Mouse (Mus musculus): Measurements from ENCODE around the gene Efhc1. TPM values are rescaled to one million over a fixed set of nuclear protein-coding genes. Genes with fewer than 3 reads are reported as not detected.
A peak's percentile ranks its signal among the peaks of the same experiment; 100 is the strongest.

The Efhc1 gene
- polyA plus RNA-seq, 1 experiment from 2014 or later: 2.3 TPM

GRCm38 (mm10) chr1:21006775-21007174 is 55.3 kb downstream of the Efhc1 start:
- Histone ChIP-seq H3K9me3 (ENCODE audit: control insufficient read depth, low read length) (no peaks in the 10 kb centered on the region), H3K27me3 (replicated peaks; ENCODE audit: control insufficient read depth, insufficient read depth, low read length) (no peaks in the 10 kb centered on the region), H3K4me1 (replicated peaks; ENCODE audit: control insufficient read depth, insufficient read depth, low read length) (no peaks in the 10 kb centered on the region), H3K36me3 (ENCODE audit: control insufficient read depth, insufficient read depth, low read length) (peaks cover 59% of the 10 kb centered on the region), H3K9ac (ENCODE audit: low read length) (no peak overlapping the region), H3K27ac (ENCODE audit: low read depth) (no peak overlapping the region), H3K4me2 (ENCODE audit: low read length) (no peak overlapping the region), H3K4me3 (ENCODE audit: low read depth, low read length) (no peak overlapping the region)
- DNase-seq (ENCODE audit: low spot score) (no peak), ATAC-seq (replicated peaks; ENCODE audit: low FRiP score, low TSS enrichment, low read depth) (no peak)
- WGBS: 78% methylated on average over 5 of the region's 5 CpGs

- peaks cover 59% of the 10 kb centered on the region for H3K36me3 ChIP-seq (ENCODE audit: control insufficient read depth, insufficient read depth, low read length)
- H3K9me3 ChIP-seq (ENCODE audit: control insufficient read depth, low read length): no peaks in the 10 kb centered on the region
Observed at GRCm38 (mm10) chr1:21007941-21008701, 56.7 kb downstream of the Efhc1 start.

GRCm38 (mm10) chr1:21008891-21009290 is 57.5 kb downstream of the Efhc1 start:
- Histone ChIP-seq H3K9ac (ENCODE audit: low read length) (no peak overlapping the region), H3K4me1 (replicated peaks; ENCODE audit: control insufficient read depth, insufficient read depth, low read length) (no peaks in the 10 kb centered on the region), H3K4me2 (ENCODE audit: low read length) (no peak overlapping the region), H3K27ac (ENCODE audit: low read depth) (no peak overlapping the region), H3K27me3 (replicated peaks; ENCODE audit: control insufficient read depth, insufficient read depth, low read length) (no peaks in the 10 kb centered on the region), H3K36me3 (ENCODE audit: control insufficient read depth, insufficient read depth, low read length) (peaks cover 54% of the 10 kb centered on the region), H3K4me3 (ENCODE audit: low read depth, low read length) (no peak overlapping the region), H3K9me3 (ENCODE audit: control insufficient read depth, low read length) (no peaks in the 10 kb centered on the region)
- no peak for DNase-seq (ENCODE audit: low spot score)
- WGBS: 74% methylated on average over 4 of the region's 4 CpGs
- ATAC-seq (replicated peaks; ENCODE audit: low FRiP score, low TSS enrichment, low read depth): no peak

More at GRCm38 (mm10) chr1:21007941-21008701, 56.7 kb downstream of the Efhc1 start:
- 64% methylated on average over 7 of the region's 7 CpGs for WGBS
- no peak for DNase-seq (ENCODE audit: low spot score)
- Histone ChIP-seq H3K4me2 (ENCODE audit: low read length) (no peak overlapping the region), H3K4me1 (replicated peaks; ENCODE audit: control insufficient read depth, insufficient read depth, low read length) (no peaks in the 10 kb centered on the region), H3K27ac (ENCODE audit: low read depth) (no peak overlapping the region), H3K4me3 (ENCODE audit: low read depth, low read length) (no peak overlapping the region), H3K27me3 (replicated peaks; ENCODE audit: control insufficient read depth, insufficient read depth, low read length) (no peaks in the 10 kb centered on the region), H3K9ac (ENCODE audit: low read length) (no peak overlapping the region)
- no peak for ATAC-seq (replicated peaks; ENCODE audit: low FRiP score, low TSS enrichment, low read depth)

DNA sequence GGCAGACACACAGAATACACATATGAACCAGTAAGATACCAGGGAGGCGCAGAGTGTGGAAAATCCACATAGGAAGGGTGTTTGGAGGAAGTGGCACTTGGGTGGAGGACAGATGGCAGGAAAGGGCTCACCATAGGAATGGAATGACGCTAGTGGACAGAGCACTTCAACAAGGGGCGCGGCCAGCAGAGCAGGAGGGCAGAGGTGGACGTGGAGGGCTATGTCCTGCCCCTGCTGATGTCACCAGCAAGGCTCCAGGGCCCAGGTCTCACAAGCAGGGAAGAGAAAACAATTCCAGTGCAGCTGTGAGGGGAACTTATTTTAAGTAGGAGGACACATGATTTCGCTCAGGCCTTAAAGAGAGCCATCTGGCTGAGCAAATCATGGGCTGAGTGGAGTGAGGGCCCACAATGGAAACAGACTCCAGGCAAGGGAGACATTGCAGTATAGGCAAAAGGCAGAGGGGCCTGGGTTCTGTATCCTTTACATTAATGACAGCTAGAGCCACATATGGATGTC is 58.9 kb downstream of the Efhc1 start:
- DNase-seq (ENCODE audit: low spot score): no peak

DNA sequence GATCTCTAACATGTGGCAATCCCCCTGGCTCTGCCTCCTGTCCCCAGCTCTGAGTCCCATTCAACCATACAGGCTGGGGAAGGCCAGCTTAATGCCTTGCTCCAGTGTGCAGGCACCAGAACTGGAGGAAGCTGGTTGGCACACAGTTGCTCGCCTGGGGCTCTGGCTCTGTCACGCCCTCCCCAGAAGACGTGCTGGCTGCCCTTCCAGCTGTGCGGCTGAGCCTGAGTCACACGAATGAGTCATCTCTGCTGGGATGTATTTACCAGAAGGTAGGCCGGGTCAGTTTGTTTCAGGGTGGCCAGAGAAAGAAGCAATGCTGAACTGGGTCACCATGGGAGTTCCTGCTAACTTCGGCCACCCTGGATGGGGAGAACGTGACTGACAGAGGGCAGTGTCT is 63.0 kb downstream of the Efhc1 start:
- Histone ChIP-seq H3K27me3 (replicated peaks; ENCODE audit: control insufficient read depth, insufficient read depth, low read length) (no peaks in the 10 kb centered on the region), H3K27ac (ENCODE audit: low read depth) (no peak overlapping the region), H3K4me1 (replicated peaks; ENCODE audit: control insufficient read depth, insufficient read depth, low read length) (peaks cover 7% of the 10 kb centered on the region; the same call in 1 of the 2 replicates), H3K9me3 (ENCODE audit: control insufficient read depth, low read length) (no peaks in the 10 kb centered on the region), H3K4me2 (ENCODE audit: low read length) (no peak overlapping the region), H3K4me3 (ENCODE audit: low read depth, low read length) (no peak overlapping the region), H3K36me3 (ENCODE audit: control insufficient read depth, insufficient read depth, low read length) (peaks cover 26% of the 10 kb centered on the region), H3K9ac (ENCODE audit: low read length) (no peak overlapping the region)
- no peak for DNase-seq (ENCODE audit: low spot score)
- 48% methylated on average over 8 of the region's 8 CpGs for WGBS
- peak; percentile 71; the same call in 1 of the 2 replicates for ATAC-seq (replicated peaks; ENCODE audit: low FRiP score, low TSS enrichment, low read depth)

More for the DNA sequence above, 58.9 kb downstream of the Efhc1 start:
- WGBS: 77% methylated on average over 6 of the region's 6 CpGs
- Histone ChIP-seq H3K4me2 (ENCODE audit: low read length) (no peak overlapping the region), H3K4me3 (ENCODE audit: low read depth, low read length) (no peak overlapping the region), H3K27me3 (replicated peaks; ENCODE audit: control insufficient read depth, insufficient read depth, low read length) (no peaks in the 10 kb centered on the region), H3K4me1 (replicated peaks; ENCODE audit: control insufficient read depth, insufficient read depth, low read length) (peaks cover 7% of the 10 kb centered on the region; the same call in 1 of the 2 replicates), H3K9me3 (ENCODE audit: control insufficient read depth, low read length) (no peaks in the 10 kb centered on the region), H3K27ac (ENCODE audit: low read depth) (no peak overlapping the region), H3K9ac (ENCODE audit: low read length) (no peak overlapping the region), H3K36me3 (ENCODE audit: control insufficient read depth, insufficient read depth, low read length) (peaks cover 44% of the 10 kb centered on the region)
- no peak for ATAC-seq (replicated peaks; ENCODE audit: low FRiP score, low TSS enrichment, low read depth)

GRCm38 (mm10) chr1:21023101-21023500 is 71.7 kb downstream of the Efhc1 start:
- H3K4me2 ChIP-seq (ENCODE audit: low read length): no peak overlapping the region
- H3K27me3 ChIP-seq (replicated peaks; ENCODE audit: control insufficient read depth, insufficient read depth, low read length): no peaks in the 10 kb centered on the region
- no peak overlapping the region for H3K27ac ChIP-seq (ENCODE audit: low read depth)
- H3K4me3 ChIP-seq (ENCODE audit: low read depth, low read length): no peak overlapping the region
- no peak for ATAC-seq (replicated peaks; ENCODE audit: low FRiP score, low TSS enrichment, low read depth)
- 92% methylated on average over 3 of the region's 3 CpGs for WGBS
- H3K4me1 ChIP-seq (replicated peaks; ENCODE audit: control insufficient read depth, insufficient read depth, low read length): no peaks in the 10 kb centered on the region
- no peaks in the 10 kb centered on the region for H3K9me3 ChIP-seq (ENCODE audit: control insufficient read depth, low read length)
- no peak for DNase-seq (ENCODE audit: low spot score)
- H3K9ac ChIP-seq (ENCODE audit: low read length): no peak overlapping the region
- no peaks in the 10 kb centered on the region for H3K36me3 ChIP-seq (ENCODE audit: control insufficient read depth, insufficient read depth, low read length)

GRCm38 (mm10) chr1:21025203-21025602 is 73.8 kb downstream of the Efhc1 start:
- WGBS: 81% methylated on average over 5 of the region's 5 CpGs
- DNase-seq (ENCODE audit: low spot score): no peak

DNA sequence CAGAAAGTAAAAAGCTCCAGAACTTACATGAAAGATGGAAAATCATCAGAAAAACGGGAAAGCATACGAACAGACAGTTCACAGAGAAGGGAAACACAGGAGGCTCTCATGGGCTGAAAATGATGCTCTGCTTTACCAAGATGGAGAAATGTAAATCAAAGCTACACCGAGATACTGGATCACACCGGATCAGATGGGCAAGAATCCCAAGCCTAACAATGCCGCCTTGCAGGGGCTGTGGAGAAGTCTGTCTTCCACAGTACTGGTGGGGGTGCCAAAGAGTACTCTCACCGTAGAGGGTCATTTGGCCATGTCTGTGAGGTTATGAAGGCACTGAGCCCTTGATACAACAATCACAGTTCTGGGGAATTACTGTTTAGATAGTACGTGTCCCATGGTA is 75.1 kb downstream of the Efhc1 start:
- ATAC-seq (replicated peaks; ENCODE audit: low FRiP score, low TSS enrichment, low read depth): no peak
- H3K27ac ChIP-seq (ENCODE audit: low read depth): no peak overlapping the region
- 73% methylated on average over 7 of the region's 7 CpGs for WGBS

More at GRCm38 (mm10) chr1:21025203-21025602, 73.8 kb downstream of the Efhc1 start:
- H3K4me2 ChIP-seq (ENCODE audit: low read length): no peak overlapping the region
- no peak overlapping the region for H3K27ac ChIP-seq (ENCODE audit: low read depth)
- no peak overlapping the region for H3K9ac ChIP-seq (ENCODE audit: low read length)
- no peak overlapping the region for H3K4me3 ChIP-seq (ENCODE audit: low read depth, low read length)
- no peak for ATAC-seq (replicated peaks; ENCODE audit: low FRiP score, low TSS enrichment, low read depth)
- H3K27me3 ChIP-seq (replicated peaks; ENCODE audit: control insufficient read depth, insufficient read depth, low read length): no peaks in the 10 kb centered on the region
- no peaks in the 10 kb centered on the region for H3K4me1 ChIP-seq (replicated peaks; ENCODE audit: control insufficient read depth, insufficient read depth, low read length)
- no peaks in the 10 kb centered on the region for H3K9me3 ChIP-seq (ENCODE audit: control insufficient read depth, low read length)
- H3K36me3 ChIP-seq (ENCODE audit: control insufficient read depth, insufficient read depth, low read length): no peaks in the 10 kb centered on the region

DNA sequence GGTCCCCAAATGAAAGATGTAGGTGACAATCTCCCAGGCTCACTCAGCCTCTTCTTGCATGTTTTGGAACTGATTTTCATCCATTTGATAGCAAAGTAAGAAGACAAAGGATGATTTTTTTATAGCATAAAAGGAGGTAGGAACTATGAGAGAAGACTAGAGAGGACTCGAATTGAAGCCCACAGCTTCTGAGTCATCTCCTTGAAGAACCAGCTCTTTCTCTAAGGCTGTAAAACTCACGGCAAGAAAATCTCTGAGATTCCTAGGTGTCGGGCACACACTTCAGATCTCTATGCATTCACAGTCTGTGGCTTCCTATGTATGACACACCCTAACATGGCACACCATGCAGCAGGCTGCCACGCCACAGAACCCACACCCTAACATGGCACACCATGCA is 77.6 kb downstream of the Efhc1 start:
- no peak for ATAC-seq (replicated peaks; ENCODE audit: low FRiP score, low TSS enrichment, low read depth)

More for the DNA sequence above, 75.1 kb downstream of the Efhc1 start:
- Histone ChIP-seq H3K4me1 (replicated peaks; ENCODE audit: control insufficient read depth, insufficient read depth, low read length) (no peaks in the 10 kb centered on the region), H3K9me3 (ENCODE audit: control insufficient read depth, low read length) (no peaks in the 10 kb centered on the region), H3K4me3 (ENCODE audit: low read depth, low read length) (no peak overlapping the region), H3K36me3 (ENCODE audit: control insufficient read depth, insufficient read depth, low read length) (no peaks in the 10 kb centered on the region), H3K9ac (ENCODE audit: low read length) (no peak overlapping the region), H3K27me3 (replicated peaks; ENCODE audit: control insufficient read depth, insufficient read depth, low read length) (no peaks in the 10 kb centered on the region), H3K4me2 (ENCODE audit: low read length) (no peak overlapping the region)
- no peak for DNase-seq (ENCODE audit: low spot score)

More for the DNA sequence above, 77.6 kb downstream of the Efhc1 start:
- DNase-seq (ENCODE audit: low spot score): no peak
- Histone ChIP-seq H3K4me3 (ENCODE audit: low read depth, low read length) (no peak overlapping the region), H3K36me3 (ENCODE audit: control insufficient read depth, insufficient read depth, low read length) (no peaks in the 10 kb centered on the region; the same call in 1 of the 2 replicates), H3K4me1 (replicated peaks; ENCODE audit: control insufficient read depth, insufficient read depth, low read length) (0 out of 2 replicates have a peak, but pooled peaks cover 3% of the 10 kb centered on the region), H3K4me2 (ENCODE audit: low read length) (no peak overlapping the region), H3K27ac (ENCODE audit: low read depth) (no peak overlapping the region), H3K27me3 (replicated peaks; ENCODE audit: control insufficient read depth, insufficient read depth, low read length) (no peaks in the 10 kb centered on the region), H3K9me3 (ENCODE audit: control insufficient read depth, low read length) (no peaks in the 10 kb centered on the region), H3K9ac (ENCODE audit: low read length) (no peak overlapping the region)
- WGBS: 91% methylated on average over 4 of the region's 4 CpGs
